Mouse (Mus musculus): ENCODE data around the gene Thap2.

Thap2 gene

DNA sequence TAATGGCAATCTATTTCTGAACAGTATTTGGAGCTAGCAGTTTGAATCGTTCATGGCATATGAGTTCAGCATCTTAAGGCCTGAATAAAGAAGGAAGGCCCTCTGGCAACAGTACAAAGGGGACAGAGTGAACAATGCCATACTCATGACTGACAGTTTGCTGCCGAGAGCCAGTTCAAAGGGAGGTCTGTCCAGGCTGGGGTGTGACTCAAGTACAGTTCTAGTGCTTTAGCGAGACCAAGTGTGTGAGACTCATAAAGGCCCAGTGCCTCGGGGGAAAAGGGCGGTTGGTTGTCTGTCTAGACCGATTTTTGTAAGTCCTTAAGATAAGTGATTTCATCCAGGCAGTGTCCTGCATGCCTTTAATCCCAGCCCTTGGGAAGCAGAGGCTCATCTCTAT is 29.7 kb downstream of the Thap2 start:
- DNase-seq: no peak

DNA sequence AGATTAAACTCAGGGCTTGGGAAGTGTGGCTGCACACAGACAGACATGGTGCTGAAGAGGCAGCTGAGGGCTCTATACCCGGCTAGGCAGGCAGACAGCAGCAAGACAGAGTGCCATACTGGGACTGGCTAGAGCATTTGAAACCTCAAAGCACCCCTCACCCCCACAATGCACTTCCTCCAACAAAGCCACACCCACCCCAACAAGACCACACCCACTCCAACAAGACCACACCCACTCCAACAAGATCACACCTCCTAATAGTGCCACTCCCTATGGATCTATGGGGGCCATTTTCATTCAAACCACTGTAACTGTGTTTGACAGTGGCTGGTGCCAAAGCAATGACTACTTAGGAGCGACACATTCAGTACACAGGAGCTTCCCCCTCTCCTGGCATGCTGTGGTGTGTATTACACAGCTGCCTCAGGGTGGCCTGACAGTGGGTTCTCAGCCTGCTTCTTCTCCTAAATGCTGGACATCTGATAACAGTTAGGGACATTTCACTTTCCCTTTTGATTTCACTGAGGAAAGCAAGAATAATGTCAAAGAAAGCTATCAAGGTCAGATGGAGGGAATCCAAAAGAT is 33.3 kb downstream of the Thap2 start:
- no peak for DNase-seq

DNA sequence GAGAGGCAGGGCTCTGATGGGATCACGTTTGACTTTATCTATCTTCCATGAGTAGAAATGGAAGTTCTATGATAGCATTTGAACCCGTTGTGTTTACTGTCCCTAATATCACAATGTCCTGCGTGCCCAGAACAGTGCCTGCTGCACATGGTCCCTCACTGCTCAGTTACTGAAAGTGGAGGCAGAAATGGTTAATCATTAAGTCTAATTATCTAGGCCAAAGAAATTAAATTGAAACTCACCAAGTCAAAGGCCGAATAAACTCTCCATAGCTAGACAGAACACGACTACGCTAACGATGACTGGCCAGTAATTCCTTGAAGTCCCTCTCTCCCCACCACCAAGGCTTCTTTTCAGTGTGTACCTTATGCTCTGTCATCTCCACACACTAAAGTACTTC is 34.7 kb downstream of the Thap2 start:
- no peak for DNase-seq

DNA sequence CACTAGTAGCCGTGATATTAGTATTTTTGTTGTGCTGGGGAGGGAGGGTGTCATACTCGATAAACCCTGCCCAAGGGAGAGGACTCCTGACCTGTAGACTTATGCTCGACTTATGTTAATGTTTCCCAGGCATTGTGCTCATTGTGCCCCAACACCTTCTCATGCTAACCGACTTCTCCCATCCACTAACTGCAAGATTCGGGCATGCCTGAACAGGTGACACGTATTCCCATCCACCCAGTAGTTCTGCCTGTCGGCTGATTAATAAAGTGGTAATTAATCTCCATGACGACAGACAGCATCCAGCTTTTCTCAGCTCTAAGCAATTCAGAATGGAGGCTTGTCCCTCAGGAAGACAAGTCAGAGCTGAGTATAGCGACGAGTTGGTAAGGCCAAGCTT is 35.2 kb downstream of the Thap2 start:
- DNase-seq: no peak

DNA sequence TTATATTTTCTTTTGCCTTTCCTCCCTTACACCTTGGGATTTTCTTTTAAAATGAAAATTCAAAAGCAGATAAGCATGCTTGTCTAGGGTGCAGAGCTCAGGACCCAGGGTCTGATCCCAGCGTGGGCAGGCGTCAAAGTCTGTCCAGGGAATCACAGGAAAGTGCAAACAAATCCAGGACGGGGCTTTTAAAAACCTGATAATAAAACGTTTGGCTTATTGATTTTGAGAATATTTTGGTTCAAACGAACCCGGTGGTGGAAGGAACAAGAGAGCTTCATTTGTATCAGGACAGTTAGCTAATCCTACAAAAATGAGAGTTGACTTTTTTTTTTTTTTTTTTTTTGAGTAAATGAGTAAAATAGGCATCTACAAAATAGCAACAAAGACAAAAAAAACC is 36.1 kb downstream of the Thap2 start:
- DNase-seq: no peak

DNA sequence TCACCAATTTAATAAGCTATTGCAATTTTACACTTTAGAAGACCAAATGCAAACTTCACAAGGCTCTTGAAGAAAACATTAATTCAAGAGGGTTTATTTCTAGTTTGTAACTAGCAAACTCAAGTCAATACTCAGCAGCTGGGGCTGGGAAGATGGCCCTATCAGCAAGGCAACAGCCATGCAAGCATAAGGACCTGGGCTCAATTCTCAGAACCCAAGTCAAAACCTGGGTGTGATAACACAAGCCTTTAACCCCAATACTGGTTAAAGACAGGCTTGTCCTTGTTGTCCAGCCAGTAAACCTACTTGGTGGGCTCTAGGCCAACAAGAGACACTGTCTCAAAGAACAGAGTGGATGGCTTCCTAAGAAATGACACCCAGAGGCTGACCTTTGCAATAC is 37.8 kb downstream of the Thap2 start:
- no peak for DNase-seq

DNA sequence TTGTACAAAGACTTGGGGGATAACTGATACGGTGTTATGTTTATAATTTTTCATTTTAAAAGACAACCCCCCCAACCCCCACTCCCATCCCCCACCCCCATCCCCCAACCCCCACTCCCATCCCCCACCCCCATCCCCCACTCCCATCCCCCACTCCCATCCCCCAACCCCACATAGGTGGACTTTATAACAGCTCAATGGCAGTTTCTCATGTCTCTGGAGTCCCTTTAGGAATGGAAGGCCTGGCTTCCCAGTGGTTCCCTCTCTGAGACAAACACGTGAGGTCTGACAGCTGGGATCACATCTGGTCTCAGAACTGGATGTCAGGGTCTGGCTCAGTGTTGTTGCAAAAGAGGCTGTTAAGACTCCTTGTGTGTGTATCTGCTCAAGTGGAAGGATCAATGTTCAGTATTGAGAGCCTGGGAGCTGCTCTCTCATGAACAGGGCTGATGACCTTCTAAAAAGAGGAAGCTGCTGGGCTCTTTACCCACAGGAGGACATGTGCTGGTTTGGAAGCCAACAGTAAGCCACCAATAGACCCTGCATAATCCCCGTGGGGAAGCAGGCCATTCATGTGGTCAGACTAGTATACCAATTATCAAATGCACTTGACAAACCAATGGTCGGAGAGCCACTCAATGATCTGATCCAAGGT is 41.3 kb downstream of the Thap2 start:
- DNase-seq: no peak

DNA sequence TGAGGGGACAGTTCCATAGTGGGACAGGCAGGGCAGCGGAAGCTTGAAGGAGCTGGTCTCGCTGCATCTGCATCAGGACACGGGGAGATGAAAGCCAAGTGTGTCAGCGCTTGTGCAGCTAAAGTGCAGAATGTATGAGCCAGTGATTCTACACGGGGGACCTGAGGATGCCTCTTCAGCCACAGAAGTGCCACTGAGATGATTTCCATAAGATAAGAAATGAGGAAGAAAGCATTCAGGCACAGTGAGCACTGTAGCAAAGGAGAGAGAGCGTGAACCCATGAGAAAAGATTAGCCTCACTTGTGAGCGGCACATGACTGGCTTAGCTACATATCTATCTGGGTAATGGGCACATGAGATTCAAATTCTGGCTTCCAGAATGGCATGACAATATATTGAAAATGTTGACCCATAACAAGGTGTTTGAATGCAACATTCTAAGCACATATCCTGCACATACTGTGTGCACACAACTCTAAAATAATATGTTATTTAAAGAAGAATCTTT is 44.4 kb downstream of the Thap2 start:
- no peak for DNase-seq

DNA sequence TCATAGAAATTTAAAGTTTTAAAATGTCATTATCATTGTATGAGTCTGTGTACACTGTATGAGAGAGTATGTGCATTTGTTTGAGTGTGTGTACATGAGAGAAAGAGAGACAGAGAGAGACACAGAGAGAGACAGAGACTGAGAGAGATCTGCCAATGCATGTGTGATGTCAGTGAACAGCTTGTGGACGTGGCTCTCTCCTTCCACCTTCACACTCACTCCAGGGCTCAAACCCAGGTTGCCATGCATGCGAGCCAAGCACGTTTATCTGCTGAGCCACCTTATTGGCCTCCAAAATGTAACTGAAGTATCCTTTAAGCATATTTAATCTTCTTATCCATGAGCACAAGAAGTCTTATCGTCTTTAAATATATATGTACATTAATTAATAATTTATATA is 47.3 kb downstream of the Thap2 start:
- DNase-seq: no peak

DNA sequence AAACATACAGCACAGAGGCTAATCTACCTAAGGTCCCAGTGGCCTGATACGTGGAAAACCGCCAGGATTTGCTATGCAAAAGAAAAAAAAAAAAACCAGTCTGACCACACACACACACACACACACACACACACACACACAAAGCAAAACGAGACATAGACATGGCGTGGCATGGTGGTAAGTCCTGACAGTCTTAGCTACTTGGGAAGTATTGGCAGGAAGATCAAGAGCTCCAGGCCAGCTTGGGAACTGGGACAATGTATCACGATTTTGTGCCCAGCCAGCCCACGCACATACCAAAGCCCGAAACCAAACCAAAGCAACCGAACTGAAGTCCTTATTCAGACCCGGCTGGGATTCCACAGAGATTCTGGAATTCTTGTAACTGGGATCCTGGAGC is 50.7 kb downstream of the Thap2 start:
- DNase-seq: no peak

DNA sequence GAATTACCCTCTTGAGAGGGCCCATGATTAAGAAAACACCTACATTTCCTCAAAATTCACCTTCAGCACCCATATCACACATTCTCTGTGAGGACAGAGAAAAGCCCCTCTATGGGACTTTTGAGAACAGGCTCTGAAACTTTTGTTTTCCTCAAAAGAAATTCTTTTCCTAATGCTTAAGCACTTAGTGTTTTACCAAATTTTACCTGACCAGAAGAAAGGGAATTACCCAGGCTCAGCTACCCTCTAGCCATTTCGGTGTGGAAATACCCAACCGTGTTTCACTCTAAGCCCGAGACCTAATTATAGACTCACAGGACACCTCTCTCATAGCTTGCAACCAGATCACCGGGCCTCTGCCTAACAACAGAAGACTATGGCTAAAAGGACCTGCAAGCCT is 51.2 kb downstream of the Thap2 start:
- DNase-seq: no peak

DNA sequence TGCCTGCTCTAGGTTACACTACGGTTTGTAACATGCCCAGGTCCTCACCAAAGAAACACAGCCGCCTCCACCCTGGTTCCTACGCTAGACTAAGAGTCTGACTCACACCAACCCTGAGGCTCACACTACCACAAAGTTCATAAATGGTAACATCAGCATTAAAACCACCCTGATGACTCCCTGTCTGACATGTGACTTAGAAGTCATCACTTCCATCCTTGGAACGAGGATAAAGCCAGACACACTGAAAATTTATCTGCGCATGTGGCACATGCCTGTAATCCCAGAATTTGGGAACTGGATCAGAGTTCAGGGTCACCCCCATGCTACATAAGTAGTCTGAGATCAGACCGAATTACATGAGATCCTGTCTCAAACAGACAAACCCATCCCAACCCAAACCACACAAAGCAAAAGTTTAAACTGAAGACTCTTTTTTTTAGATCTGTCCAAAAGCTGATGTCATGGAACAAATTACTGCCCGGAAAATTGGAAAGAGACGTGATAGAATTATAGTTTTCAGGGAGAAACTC is 51.8 kb downstream of the Thap2 start:
- no peak for DNase-seq

DNA sequence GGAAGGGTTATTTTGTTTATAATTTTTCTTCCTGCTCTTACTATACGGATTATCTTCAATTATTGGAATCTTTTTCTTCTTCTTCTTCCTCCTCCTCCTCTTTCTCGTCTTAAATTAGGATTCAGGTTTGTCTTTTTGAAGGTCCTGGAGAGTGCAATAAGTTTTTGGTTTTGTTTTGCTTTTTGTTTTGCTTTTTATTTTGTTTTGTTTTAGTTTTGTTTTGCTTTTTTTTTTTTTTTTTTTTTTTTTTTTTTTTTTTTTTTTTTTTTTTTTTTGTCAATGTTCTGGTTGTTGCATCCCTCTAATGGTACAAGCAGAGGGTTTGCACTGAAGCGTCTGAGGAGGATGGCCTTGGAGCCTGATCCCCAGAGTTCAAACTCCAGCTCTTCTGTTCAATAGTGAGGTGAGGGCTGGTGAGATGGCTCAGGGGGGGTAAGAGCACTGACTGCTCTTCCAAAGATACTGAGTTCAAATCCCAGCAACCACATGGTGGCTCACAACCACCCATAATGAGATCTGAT is 55.2 kb downstream of the Thap2 start:
- DNase-seq: no peak

DNA sequence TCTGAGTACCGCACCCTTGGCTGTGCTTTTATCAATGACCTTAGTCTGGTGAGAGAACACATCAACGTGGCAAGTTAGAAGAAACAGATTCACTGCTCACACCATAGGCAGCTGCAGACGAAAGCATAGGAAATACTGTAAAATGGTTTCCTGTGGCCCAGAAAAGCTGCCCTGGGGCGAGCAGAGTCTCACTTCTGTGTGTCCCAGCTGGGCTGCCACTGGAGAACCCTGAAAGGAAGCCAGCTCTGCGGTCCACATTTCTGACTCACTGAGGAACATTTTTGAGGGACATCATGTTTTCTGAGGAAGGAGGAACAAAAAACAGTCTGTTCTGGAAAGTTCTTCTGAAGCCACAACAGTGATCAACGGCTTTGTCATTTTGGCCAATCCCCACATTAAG is 55.7 kb downstream of the Thap2 start:
- peak; percentile 41 to 48 for DNase-seq

DNA sequence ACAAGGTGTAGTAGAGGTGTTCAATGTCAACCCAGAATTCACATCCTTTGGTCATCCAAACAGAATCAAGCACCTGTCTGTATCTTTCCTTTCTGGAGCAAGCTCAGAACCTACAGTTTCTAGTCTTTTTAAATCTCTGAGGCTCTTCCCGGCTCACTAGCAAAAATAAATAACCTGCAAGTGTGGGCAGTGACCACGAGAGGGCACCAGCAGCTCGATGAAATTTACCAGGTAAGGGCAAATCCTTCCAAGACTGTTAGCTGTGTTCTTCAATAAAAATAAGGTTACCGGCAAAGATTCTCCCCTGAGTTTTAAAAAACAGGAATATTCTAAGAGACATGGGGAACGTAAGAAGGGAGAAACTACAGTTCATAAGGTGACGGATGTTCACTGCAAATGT is 60.9 kb downstream of the Thap2 start:
- peak; percentile 62 to 71 for DNase-seq

DNA sequence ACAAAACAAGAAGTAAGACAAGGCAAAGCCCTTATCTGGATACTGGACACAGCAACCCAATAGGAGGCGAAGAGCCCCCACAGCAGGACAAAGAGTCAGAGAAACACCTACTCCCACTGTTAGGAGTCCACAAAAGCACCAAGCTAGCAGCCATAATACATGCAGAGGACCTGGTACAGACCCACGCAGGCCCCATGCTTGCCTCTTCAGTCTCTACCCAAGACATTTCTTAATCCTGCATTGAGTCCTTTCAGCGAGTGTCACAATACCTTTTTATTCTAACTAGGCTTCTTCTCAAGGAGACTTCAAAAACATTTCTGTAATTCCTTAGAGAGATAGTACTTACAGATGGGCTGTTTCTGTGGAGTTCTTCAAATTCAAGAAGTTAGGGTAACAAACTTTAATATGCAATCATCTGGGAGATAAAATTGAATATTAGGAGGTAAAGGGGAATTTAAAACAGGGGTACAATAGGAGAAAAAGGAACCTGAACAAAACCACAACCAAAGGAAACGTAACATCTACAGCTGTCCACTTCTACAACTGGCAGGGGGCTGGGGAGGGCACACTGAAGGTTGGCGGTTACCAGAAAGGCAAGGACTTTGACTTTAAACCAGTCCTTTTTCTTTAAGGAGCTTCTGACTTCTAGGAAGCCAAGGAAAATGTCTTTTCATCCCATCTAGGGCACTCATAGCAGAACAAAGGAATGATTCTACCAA is 62.8 kb downstream of the Thap2 start:
- DNase-seq: no peak
